Mouse (Mus musculus) T-helper 1 cell (primary cell): ENCODE measurements at regions not wholly inside any gene's neighbourhood (a gene's known extent, or its start where the extent isn't known, plus 50 kb on each side); places are given as distances from the start of the nearest gene placed in this dataset.

Experiments
- in situ Hi-C: fragments of 300-600 bp; cut with MboI, MseI; formaldehyde crosslinking; loops from one replicate; pipeline ENCODE4 v1.15.1; 2025; ENCODE audit warnings: high pct_unique_total_duplicates

- in situ Hi-C loops: no loop called here
These were observed 123.5 kb downstream of the Ly86 start for GRCm38 (mm10) chr13:37468304-37469178.

- in situ Hi-C loops: no loop called here
These were observed 125.4 kb downstream of the Ly86 start for GRCm38 (mm10) chr13:37470230-37470907.

- in situ Hi-C loops: no loop called here
These were observed 128.4 kb downstream of the Ly86 start for GRCm38 (mm10) chr13:37473359-37473758.

- in situ Hi-C loops: no loop called here
These were observed 130.8 kb downstream of the Ly86 start for GRCm38 (mm10) chr13:37475804-37476203.

- in situ Hi-C loops: no loop called here
These were observed 131.4 kb downstream of the Ly86 start for GRCm38 (mm10) chr13:37476256-37477053.

- in situ Hi-C loops: no loop called here
These were observed 132.3 kb downstream of the Ly86 start for GRCm38 (mm10) chr13:37477342-37477741.

- in situ Hi-C loops: no loop called here
These were observed 132.9 kb downstream of the Ly86 start for GRCm38 (mm10) chr13:37477749-37478548.

- in situ Hi-C loops: no loop called here
These were observed 134.2 kb downstream of the Ly86 start for GRCm38 (mm10) chr13:37479182-37479691.

GRCm38 (mm10) chr13:37481514-37481913, 136.5 kb downstream of the Ly86 start:
- in situ Hi-C loops: no loop called here

- in situ Hi-C loops: no loop called here
These were observed 137.0 kb downstream of the Ly86 start for GRCm38 (mm10) chr13:37482038-37482437.

GRCm38 (mm10) chr13:37482589-37482988, 137.6 kb downstream of the Ly86 start:
- in situ Hi-C loops: no loop called here

GRCm38 (mm10) chr13:37483010-37483855, 138.2 kb downstream of the Ly86 start:
- in situ Hi-C loops: no loop called here

- in situ Hi-C loops: no loop called here
These were observed 139.6 kb downstream of the Ly86 start for GRCm38 (mm10) chr13:37484631-37485030.

GRCm38 (mm10) chr13:37492115-37493001, 147.3 kb downstream of the Ly86 start:
- in situ Hi-C loops: no loop called here

GRCm38 (mm10) chr13:37493331-37493730, 148.3 kb downstream of the Ly86 start:
- in situ Hi-C loops: no loop called here

- in situ Hi-C loops: no loop called here
These were observed 150.4 kb downstream of the Ly86 start for GRCm38 (mm10) chr13:37495272-37495932.

- in situ Hi-C loops: no loop called here
These were observed 153.0 kb downstream of the Ly86 start for GRCm38 (mm10) chr13:37497986-37498385.

GRCm38 (mm10) chr13:37500668-37501286, 155.8 kb downstream of the Ly86 start:
- in situ Hi-C loops: no loop called here
